Mouse (Mus musculus): ENCODE results near the gene Spi1. TPM values are rescaled to one million over a fixed set of nuclear protein-coding genes. Genes with fewer than 3 reads are reported as not detected.
"Not testable (repeated sequence)": the region's sequence is repeated elsewhere in the genome, so short reads cannot be mapped to it uniquely, and the experiment has no call there.

Gene Spi1
- total RNA-seq, 1 experiment from 2014 or later, result 388 TPM

DNA sequence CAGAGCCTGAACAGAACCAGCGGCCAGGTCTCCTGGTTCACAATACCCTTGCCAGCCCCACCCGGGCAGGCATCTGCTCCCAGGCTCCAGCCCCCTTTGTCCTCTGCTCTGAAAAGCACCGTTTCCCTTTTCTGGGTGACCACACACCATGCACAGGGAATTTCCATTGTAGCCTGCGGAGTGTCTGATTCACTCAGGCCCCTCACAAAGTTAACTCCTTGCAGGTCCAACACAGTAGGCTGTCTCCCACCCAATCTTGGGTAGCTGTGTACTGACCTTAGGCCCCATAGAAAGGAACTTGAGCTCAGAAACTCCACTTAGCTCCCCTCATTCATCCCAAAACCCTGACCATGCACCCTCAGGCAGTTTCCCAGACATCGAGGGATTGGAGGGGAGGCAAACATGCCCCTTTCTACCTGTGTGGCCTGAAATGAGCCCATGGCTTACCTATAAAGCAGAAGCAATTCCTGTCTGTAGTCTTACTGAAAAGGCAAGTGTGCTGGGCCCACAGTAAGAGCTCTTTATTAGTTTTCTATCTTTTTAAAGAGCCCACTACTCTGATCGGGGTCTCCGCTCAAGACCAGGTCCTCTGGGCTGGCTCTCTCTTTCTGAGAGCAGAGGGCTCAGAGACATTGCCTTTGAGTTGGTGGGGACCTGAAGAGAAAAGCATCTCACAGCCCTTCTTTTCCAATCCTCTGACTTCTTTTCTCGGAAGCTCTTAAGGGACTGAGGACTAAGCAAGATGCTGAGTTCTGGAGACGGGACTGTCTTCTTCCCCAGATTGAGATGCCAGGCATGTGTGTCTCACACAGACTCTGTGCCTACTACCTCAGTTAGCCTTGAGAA lies 4.4 kb downstream of the Spi1 start:
- no peak for ATAC-seq (ENCODE audit: extremely low read depth, insufficient number of reproducible peaks, low FRiP score, poor library complexity, severe bottlenecking)

DNA sequence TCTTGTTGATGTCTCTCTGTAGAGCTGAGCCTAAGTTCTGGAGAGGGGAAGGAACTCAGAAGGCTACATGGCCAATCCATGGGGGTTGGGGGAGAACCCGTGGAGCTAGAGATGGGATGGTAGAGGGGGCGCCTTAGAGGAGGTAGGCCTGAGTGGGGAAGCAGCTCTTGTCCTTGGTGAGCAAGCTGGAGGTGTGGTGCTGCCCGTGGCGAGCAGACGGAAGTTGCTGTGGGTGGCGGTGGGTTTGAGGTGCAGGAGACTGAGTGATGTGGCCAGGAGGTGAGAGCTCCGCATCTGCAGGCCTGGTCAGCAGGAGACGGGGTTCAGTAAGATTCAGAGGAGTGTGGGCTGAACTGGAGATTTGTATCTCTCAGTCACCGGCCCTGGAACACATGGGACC lies 5.3 kb downstream of the Spi1 start:
- no peak for ATAC-seq (ENCODE audit: extremely low read depth, insufficient number of reproducible peaks, low FRiP score, poor library complexity, severe bottlenecking)

DNA sequence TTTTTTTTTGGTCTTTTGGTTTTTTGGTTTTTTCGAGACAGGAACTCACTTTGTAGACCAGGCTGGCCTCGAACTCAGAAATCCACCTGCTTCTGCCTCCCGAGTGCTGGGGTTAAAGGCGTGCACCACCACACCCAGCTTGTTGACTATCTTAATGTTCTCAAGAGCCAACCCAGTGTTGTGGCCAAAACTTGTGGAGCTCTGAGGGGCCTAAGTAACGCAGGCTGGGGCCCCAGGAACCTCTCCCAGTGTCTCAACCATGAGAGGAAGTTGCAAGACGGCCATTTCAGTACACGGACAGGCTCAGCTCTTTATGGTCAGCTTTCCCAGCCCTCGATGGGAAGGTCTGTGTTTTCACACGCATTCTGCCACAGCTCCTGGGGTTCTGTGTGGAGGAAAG lies 6.8 kb downstream of the Spi1 start:
- ATAC-seq (ENCODE audit: extremely low read depth, insufficient number of reproducible peaks, low FRiP score, poor library complexity, severe bottlenecking), result no peak

DNA sequence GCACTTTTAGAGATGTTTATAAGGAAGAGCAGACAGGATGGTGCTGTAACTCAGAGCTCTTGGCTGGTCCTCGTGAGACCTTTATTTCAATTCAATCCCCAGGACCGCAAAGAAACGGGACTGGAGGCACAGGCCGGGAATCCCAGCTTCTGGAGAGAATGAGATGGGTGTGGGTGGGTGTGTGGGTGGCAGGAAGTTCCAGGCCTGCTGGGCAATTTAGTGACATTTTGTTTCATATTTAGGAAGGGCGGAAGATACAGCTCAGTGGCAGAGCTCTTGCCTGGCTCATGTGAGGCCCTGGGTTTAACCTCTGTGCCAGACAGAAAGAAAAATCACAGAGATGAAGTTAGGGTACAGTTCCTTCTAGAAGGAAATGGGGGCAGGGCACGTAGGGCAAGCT lies 8.0 kb downstream of the Spi1 start:
- no peak for ATAC-seq (ENCODE audit: extremely low read depth, insufficient number of reproducible peaks, low FRiP score, poor library complexity, severe bottlenecking)

DNA sequence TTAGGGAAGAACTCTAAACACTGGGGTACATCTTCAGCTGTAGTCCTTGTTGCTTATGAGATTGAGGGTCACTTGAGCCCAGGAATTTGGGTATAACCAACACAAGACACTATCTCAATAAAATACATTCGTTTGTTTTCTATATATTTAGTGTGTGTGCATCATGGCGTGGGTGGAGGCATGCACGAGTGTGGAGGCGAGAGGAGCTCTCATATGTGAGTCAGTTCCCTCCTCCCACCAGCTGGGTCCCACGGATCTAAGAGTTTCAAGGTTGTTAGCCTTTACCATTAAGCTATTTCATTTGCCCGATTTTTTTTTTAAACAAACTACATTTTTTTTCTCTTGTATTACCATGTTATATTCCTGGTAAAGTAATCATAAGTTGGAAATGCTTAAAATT lies 8.6 kb downstream of the Spi1 start:
- ATAC-seq (ENCODE audit: extremely low read depth, insufficient number of reproducible peaks, low FRiP score, poor library complexity, severe bottlenecking), result no peak

DNA sequence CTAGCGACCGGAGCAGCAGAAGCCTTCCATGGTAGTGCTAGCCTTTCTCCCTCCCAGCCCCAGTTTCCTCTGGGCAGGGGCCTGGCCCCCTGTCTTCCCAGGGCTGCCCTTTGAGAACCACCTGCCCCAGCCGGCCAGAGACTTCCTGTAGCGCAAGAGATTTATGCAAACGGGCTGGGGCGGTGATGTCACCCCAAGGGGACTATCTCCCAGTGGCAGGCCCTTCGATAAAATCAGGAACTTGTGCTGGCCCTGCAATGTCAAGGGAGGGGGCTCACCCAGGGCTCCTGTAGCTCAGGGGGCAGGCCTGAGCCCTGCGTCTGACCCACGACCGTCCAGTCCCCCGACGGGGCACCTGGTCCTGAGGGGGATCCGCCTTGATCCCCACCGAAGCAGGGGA lies 14.3 kb downstream of the Spi1 start:
- ATAC-seq (ENCODE audit: extremely low read depth, insufficient number of reproducible peaks, low FRiP score, poor library complexity, severe bottlenecking), result peak; percentile 81

DNA sequence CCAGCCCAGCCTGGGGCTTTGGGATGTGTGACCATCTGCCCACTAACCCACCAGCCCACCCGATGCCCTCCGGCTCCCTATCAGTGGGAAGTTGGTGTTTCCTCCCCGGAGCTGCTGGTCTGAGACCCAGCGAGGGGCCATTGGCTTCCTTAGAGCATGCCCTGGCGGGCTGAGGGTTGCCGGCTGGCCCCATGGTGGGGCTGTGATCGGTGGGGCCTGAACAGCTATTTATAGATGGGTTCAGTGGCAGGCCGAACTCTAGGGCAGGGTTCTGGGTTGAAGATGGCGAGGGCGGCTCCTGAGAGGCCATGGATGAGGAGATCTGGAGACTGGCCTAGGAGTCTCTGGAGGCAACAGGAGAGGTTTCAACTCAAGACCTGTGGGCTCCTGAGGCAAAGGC lies 14.8 kb downstream of the Spi1 start:
- no peak for ATAC-seq (ENCODE audit: extremely low read depth, insufficient number of reproducible peaks, low FRiP score, poor library complexity, severe bottlenecking)

DNA sequence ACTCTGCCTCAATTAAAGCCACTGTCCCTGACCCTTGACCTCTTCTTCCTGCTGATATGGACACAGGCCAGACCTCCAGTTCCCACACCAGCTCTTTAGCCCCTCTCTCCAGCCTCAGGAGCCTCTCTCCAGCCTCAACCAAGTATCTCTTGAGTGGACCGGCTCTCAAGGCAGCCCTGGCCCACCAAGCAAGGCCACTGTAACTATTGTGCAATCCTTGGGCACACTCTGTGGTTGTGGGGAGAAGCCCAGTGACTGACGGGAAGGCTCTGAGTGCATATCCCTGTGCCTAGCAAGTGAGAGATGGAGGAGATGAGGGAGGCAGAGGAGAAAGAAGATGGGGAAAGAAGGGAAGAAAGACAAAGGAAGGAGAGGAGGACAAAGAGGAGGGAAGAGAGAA lies 16.0 kb downstream of the Spi1 start:
- ATAC-seq (ENCODE audit: extremely low read depth, insufficient number of reproducible peaks, low FRiP score, poor library complexity, severe bottlenecking), result no peak

DNA sequence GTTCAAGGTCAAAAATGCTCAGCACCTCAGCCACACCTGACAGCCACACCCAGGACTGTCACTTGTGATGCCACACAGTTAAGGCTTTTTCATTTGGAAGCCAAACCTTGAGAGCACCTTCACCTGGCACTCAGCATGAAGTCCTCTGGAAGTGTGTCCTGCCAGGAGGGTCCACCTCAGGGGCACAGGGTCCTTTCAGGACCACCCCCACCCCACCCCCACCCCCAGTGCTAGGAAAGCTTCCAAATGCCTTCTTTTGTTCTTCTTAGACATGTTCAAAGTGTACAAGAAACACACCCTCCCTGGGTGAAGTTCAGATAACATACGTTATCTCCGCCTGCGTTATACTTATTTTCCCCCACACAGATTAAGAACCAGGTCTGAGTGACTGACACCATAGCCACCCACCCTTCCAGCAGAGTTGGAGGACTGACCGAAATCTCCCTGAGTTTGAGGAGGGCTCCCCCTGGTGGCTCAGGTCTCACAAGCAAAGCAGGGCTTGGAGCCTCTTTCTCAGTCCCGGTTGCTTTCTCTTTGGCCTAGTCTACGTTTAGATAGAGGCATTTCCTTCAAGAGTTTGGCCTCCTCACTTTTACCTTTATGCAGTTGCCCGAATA lies 19.0 kb downstream of the Spi1 start:
- ATAC-seq (ENCODE audit: extremely low read depth, insufficient number of reproducible peaks, low FRiP score, poor library complexity, severe bottlenecking), result peak; percentile 63

DNA sequence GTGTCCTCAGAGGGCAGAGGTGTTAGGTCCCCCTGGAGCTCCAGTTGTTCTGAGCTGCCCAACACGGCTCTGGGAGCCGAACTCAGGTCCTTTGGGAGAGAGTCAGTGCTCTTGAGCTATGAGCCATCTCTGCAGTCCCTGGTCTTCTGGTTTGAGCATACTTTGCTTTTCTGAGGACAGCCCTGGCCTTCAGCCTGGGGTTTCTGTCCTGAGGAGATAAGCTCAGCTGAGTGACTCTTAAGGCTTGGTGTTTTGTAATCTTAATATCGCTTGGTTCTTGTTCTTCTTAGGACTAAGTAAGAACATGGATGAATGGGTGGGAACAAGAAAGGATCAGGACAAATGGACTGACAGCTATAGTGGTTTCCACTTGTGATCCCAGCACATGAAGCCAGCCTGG lies 26.0 kb downstream of the Spi1 start:
- no peak for ATAC-seq (ENCODE audit: extremely low read depth, insufficient number of reproducible peaks, low FRiP score, poor library complexity, severe bottlenecking)

DNA sequence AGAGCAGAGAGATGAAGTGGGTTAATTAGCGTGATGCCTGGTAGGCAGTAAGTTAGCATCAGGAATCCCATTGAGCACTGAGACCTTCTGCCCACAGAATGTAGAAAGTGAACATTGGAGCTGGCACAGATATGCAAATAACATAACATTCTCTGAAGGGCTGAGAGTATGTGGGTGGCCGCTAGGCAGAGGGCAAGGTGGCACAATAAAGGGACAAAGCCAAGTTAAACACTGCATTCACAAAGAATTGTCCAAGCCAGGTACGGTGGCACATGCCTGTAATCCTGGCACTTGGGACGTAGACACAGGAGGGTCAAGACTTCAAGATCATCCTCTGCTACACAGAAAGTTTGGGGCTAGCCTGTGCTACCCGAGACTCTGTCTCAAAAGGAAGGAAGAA lies 27.1 kb downstream of the Spi1 start:
- no peak for ATAC-seq (ENCODE audit: extremely low read depth, insufficient number of reproducible peaks, low FRiP score, poor library complexity, severe bottlenecking)

DNA sequence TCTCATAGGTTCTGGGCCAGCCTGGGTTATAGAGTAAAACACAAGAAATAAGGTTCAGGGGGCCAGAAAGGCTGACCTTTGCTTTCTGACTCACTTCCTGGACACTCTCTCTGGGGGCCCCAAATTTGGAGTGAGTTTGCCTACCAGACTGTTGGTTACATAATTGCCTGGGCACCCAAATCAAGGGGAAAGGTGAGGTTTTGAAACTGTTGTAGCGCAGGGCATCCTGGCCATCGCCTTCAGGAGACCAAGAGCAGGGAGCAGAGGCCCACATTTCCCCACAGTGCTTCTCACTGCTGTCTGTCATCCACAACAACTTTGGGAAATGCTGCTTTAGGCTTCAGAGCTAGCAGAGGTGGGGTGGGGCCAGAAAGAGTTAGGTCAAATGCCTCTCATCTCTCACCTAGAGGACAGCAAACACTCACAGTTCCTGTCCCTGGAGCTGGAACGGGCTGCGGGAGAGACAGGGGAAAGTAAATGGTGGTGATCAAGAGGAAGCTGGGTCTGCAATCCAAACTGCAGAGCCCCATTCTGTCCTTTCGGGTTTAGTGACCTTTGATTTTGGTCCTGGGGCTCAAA lies 27.7 kb downstream of the Spi1 start:
- ATAC-seq (ENCODE audit: extremely low read depth, insufficient number of reproducible peaks, low FRiP score, poor library complexity, severe bottlenecking), result no peak

DNA sequence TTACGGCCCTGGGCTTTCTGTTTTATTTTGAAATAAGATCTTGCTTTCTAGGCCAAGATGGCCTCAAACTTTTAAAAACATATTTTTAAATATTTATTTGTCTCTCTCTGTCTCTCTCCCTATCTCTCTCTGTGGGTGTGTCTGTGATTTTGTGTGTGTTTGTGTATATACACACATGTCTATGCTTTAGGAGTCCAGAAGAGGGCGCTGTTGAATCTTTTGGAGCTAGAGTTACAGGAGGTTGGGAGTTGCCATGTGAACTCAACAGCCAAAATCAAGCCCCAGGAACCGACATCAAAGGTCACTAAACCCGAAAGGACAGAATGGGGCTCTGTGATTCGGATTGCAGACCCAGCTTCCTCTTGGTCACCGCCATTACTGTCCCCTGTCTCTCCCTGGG lies 28.2 kb downstream of the Spi1 start:
- no peak for ATAC-seq (ENCODE audit: extremely low read depth, insufficient number of reproducible peaks, low FRiP score, poor library complexity, severe bottlenecking)

DNA sequence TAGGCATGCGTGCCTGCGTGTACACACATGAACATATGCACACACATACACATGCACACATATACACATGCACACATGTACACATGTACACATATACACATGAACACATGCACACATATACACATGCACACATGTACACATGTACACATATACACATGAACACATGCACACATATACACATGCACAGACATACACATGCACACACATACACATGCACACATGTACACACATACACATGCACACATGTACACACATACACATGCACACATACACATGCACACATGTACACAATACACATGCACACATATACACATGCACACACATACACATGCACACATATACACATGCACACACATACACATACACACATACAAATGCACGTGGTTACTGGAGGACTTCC lies 29.6 kb downstream of the Spi1 start:
- not testable (repeated sequence) for ATAC-seq (ENCODE audit: extremely low read depth, insufficient number of reproducible peaks, low FRiP score, poor library complexity, severe bottlenecking)

DNA sequence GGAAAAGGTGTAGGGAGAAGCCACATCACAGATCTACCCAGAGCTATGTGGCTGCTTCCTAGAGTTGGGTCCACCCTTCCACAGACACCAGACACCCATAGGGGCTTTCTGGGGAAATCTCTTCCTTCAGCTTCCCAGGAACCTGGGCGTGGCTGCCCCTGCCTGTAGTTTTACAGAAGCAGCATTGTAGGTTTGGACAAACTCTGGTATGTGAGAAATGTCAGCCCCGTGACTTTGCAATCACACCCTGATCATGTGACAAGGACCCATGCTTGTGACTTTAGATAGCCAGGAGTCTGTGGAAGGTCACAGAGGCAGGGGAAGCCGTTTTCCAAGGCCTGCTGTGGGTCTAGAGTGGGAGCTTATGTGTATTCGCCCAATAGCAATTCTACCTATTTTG lies 30.3 kb downstream of the Spi1 start:
- ATAC-seq (ENCODE audit: extremely low read depth, insufficient number of reproducible peaks, low FRiP score, poor library complexity, severe bottlenecking), result no peak

DNA sequence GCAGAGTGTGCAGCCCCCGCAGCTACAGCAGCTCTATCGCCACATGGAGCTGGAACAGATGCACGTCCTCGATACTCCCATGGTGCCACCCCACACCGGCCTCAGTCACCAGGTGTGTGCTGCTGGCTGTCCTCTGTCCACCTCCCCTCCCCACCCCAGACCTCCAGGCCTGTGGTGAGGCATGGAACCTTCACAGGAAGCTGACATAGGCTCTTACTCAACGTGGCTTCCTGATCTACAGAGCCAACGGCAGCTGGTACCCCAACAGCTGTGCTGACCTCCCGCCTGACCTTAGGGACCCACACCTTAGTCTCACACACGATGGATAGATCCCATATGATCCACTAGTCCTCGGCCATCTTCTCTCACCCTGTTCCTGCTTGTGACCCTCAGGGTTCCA lies 31.1 kb downstream of the Spi1 start:
- ATAC-seq (ENCODE audit: extremely low read depth, insufficient number of reproducible peaks, low FRiP score, poor library complexity, severe bottlenecking), result peak; percentile 14; the same call in 1 of the 2 replicates

DNA sequence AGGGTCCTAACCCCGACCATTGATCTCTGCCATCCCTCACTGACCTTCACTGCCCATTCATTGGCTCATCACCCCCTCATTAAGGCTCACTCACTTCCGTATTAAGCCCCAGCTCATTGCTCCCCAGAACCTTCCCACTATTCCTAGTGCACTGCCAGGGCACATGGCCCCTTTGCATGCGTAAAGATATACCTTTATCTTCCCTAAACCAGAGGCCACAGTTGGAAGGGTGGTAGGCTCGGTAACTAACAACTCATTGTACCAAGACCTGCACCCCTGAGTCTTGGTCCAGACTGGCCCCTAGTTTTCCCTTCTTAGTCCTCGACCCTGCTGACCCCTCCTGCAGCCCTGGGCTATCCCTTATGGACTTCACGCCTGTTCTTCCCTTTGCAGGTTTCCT lies 31.7 kb downstream of the Spi1 start:
- ATAC-seq (ENCODE audit: extremely low read depth, insufficient number of reproducible peaks, low FRiP score, poor library complexity, severe bottlenecking), result no peak

DNA sequence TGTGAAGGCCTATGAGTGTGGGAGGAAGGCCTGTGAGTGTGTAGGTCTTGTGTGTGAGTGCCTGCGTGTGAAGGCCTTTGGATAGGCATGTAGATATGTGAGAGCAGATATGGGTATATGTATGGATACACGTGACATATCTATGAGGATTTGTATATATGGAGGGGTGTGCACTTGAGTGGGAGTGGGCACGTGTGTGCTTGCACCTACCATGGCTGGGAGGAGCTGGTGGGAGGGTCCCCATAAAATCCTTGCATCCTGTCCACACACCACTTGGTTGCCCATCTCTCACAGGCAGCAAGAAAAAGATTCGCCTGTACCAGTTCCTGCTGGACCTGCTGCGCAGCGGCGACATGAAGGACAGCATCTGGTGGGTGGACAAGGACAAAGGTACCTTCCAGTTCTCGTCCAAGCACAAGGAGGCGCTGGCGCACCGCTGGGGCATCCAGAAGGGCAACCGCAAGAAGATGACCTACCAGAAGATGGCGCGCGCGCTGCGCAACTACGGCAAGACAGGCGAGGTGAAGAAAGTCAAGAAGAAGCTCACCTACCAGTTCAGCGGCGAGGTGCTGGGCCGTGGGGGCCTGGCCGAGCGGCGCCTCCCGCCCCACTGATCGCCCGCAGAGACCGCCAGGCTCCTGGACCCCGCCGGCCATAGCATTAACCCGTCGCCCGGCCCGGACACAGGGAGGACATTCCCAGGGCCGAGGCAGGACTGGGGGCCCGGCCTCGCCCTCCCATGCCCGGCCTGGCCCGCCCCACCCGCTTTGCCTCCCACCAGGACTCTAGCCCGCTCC lies 32.8 kb downstream of the Spi1 start:
- no peak for ATAC-seq (ENCODE audit: extremely low read depth, insufficient number of reproducible peaks, low FRiP score, poor library complexity, severe bottlenecking)

DNA sequence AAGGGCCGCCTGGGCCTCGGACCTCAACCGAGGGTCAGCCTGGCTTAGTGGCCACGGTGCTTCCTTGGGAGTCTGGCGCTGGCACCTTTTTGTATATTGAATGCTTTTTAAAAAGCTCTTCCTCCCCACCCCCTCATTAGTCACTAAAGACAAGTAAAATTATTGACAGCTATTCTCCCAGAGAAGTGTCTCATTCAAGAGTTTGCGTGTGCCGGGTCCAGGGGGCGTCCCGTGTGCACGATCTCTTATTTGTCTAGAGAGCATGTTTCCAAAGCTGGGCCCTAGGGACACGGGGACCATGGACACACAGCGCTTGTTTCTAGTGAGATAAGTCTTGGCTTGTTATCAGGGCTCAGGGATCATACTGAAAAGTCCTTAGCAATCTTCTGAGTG lies 33.4 kb downstream of the Spi1 start:
- no peak for ATAC-seq (ENCODE audit: extremely low read depth, insufficient number of reproducible peaks, low FRiP score, poor library complexity, severe bottlenecking)

DNA sequence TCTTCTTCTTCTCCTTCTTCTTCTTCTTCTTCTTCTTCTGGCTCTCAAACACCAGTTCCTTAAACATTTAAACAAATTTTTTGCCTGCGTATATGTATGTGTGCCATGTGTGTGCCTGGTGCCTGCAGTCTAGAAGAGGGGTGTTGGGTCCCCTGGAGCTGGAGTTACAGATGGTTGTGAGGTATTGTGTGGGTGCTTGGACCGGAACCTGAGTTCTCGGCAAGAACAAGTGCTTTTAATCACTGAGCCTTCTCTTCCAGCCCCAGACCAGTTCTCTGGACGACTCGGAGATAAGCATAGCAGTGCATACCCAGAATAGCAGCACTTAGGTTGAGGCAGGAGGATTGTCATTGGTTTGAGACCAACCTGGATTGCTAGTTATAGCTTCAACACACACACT lies 34.7 kb downstream of the Spi1 start:
- ATAC-seq (ENCODE audit: extremely low read depth, insufficient number of reproducible peaks, low FRiP score, poor library complexity, severe bottlenecking), result no peak

All from neutrophil, adult 5-6 weeks (primary cell).